Mouse (Mus musculus): ENCODE measurements around the gene Tfip11. TPM values are rescaled to one million over a fixed set of nuclear protein-coding genes. Genes with fewer than 3 reads are reported as not detected.
A peak's percentile ranks its signal among the peaks of the same experiment; 100 is the strongest.

Tfip11 gene
- total and polyA plus RNA-seq, 3 experiments, result 8.8 to 28.6 (median 23.8) TPM

DNA sequence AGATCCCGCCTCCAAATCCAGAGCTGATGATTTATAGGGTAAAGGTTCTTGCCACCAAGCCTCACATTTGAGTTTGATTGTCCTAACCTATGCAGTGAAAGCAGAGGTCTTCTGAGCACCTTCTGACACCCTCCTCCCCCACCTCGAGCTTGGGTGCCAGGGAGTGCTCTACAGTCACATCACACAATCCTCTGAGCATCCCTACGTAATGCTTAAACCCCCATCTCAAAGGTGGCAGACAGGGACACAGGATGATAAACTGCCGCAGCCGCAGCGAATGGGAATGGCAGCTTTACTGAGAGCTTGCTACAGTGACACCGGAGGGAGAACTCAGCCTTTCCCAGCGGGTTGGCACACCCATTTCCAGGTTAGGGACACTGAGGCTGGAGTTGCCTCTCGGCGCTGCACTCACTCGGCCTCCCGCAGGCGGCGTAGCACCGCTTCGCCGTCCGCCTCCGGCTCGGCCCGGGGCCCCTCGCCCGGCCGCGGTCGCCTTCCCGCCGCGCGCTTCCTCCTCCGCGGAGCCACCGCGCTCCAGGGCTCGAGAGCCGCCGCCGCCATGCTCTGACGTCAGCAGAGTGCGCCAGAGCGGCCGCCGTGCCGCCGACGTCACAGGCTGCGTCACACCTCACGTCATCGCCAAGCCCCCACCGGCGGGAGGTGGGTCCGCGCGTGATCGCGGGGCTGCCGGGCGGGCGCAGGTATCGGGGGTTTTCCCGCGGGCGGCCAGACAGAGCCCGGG, 16.5 kb downstream of the Tfip11 start, which contains the start of the genes Srrd and Hps4:
Gene Srrd, minus strand, starts transcription at position 578 of the 742 bp plus-strand sequence.
Gene Hps4, plus strand, starts transcription at position 621 of the 742 bp plus-strand sequence.
- peak within 1 kb of the TSS; percentile 74 for H3K4me2 ChIP-seq (ENCODE audit: insufficient read depth, low read depth, poor library complexity, severe bottlenecking)
- TF ChIP-seq ETS1 (conservative IDR thresholded peaks at IDR 0.05; ENCODE audit: low read depth, low read length), result peak; percentile 36
- TF ChIP-seq SMC3 (IDR thresholded peaks at IDR 0.05; ENCODE audit: low read depth, low read length), result no peak
- TF ChIP-seq PAX5 (IDR thresholded peaks at IDR 0.05; ENCODE audit: low read length), result no peak
- TF ChIP-seq MEF2A (IDR thresholded peaks at IDR 0.05; ENCODE audit: borderline replicate concordance, low read depth, low read length), result peak; percentile 68
- TF ChIP-seq GABPA (IDR thresholded peaks at IDR 0.05; ENCODE audit: insufficient replicate concordance, low read depth, low read length), result peak; percentile 99
- peak; percentile 61 for TF ChIP-seq NRF1 (IDR thresholded peaks at IDR 0.05; ENCODE audit: low read depth, low read length)
- peak; percentile 58 for TF ChIP-seq ZMIZ1 (IDR thresholded peaks at IDR 0.05; ENCODE audit: low read depth, low read length)
- no peak for TF ChIP-seq ZC3H11A (IDR thresholded peaks at IDR 0.05; ENCODE audit: low read depth, low read length)
- peak; percentile 70; the same call in 1 of the 2 replicates for TF ChIP-seq TCF12 (IDR thresholded peaks at IDR 0.05; ENCODE audit: low read depth, low read length)
- no peak for TF ChIP-seq POLR2AphosphoS2 (IDR thresholded peaks at IDR 0.05; ENCODE audit: low read depth, low read length)
- TF ChIP-seq IRF4 (IDR thresholded peaks at IDR 0.05; ENCODE audit: low read depth, low read length), result peak; percentile 60; the same call in 1 of the 2 replicates
- TF ChIP-seq MAFK (IDR thresholded peaks at IDR 0.05; ENCODE audit: insufficient replicate concordance, low read length), result no peak
- TF ChIP-seq ELF1 (IDR thresholded peaks at IDR 0.05; ENCODE audit: low read depth, low read length), result peak; percentile 73
- TF ChIP-seq BHLHE40 (IDR thresholded peaks at IDR 0.05; ENCODE audit: low read depth, low read length), result peak; percentile 76
- peak; percentile 72 for TF ChIP-seq NELFE (IDR thresholded peaks at IDR 0.05; ENCODE audit: low read depth, low read length)
- no peak for TF ChIP-seq E2F4 (IDR thresholded peaks at IDR 0.05; ENCODE audit: insufficient replicate concordance, low read depth, low read length)
- no peak for TF ChIP-seq USF2 (conservative IDR thresholded peaks at IDR 0.05; ENCODE audit: low read depth, low read length)
- TF ChIP-seq USF1 (IDR thresholded peaks at IDR 0.05; ENCODE audit: low read depth, low read length), result no peak
- TF ChIP-seq POLR2A (IDR thresholded peaks at IDR 0.05; ENCODE audit: low read depth, low read length), result peak; percentile 69
- no peak for TF ChIP-seq UBTF (IDR thresholded peaks at IDR 0.05; ENCODE audit: low read depth, low read length)
- no peak for TF ChIP-seq RCOR1 (conservative IDR thresholded peaks at IDR 0.05; ENCODE audit: low read depth, low read length)
- no peak for TF ChIP-seq RAD21 (IDR thresholded peaks at IDR 0.05; ENCODE audit: low read depth, low read length)
- TF ChIP-seq TBP (conservative IDR thresholded peaks at IDR 0.05; ENCODE audit: low read depth, low read length), result no peak
- TF ChIP-seq JUND (conservative IDR thresholded peaks at IDR 0.05; ENCODE audit: low read depth, low read length), result no peak
- no peak for TF ChIP-seq ZKSCAN1 (IDR thresholded peaks at IDR 0.05; ENCODE audit: borderline replicate concordance, low read depth, low read length)
- TF ChIP-seq MAX (IDR thresholded peaks at IDR 0.05; ENCODE audit: low read length), result no peak; the same call in 1 of the 2 replicates
- peak; percentile 16; the same call in 1 of the 2 replicates for TF ChIP-seq KAT2A (IDR thresholded peaks at IDR 0.05; ENCODE audit: insufficient replicate concordance, low read length)
- TF ChIP-seq JUN (IDR thresholded peaks at IDR 0.05; ENCODE audit: insufficient read depth, low read depth, low read length), result no peak
- peak; percentile 54; the same call in 1 of the 2 replicates for TF ChIP-seq MXI1 (IDR thresholded peaks at IDR 0.05; ENCODE audit: low read depth, low read length)
- peak; percentile 81 for TF ChIP-seq MAZ (IDR thresholded peaks at IDR 0.05; ENCODE audit: low read depth, low read length)
- no peak for TF ChIP-seq CHD1 (IDR thresholded peaks at IDR 0.05; ENCODE audit: low read depth, low read length)
- no peak for TF ChIP-seq MYC (IDR thresholded peaks at IDR 0.05; ENCODE audit: low read depth, low read length)
- peak; percentile 81 for TF ChIP-seq SIN3A (IDR thresholded peaks at IDR 0.05; ENCODE audit: low read length)
- TF ChIP-seq CTCF (conservative IDR thresholded peaks at IDR 0.05 in 1 of 2, IDR thresholded peaks at IDR 0.05 in 1 of 2; ENCODE audit: low read depth in 2 of 2, low read length in 2 of 2), result no peak
- no peak for TF ChIP-seq CHD2 (IDR thresholded peaks at IDR 0.05; ENCODE audit: low read length)
- peak; percentile 83 for TF ChIP-seq HCFC1 (IDR thresholded peaks at IDR 0.05; ENCODE audit: low read depth, low read length)
- in situ Hi-C loops (cut with MboI; ENCODE audit: low pct_ligation_motif_present, low pct_unique_long_range_greater_than_20kb, low sequenced_read_pairs), result no loop called here
- no peaks in the 10 kb centered on the region for H3K27me3 ChIP-seq (replicated peaks)
- peaks cover 7% of the 10 kb centered on the region for H3K79me2 ChIP-seq (replicated peaks; ENCODE audit: control insufficient read depth, extremely low read depth, insufficient read depth, poor library complexity, severe bottlenecking)
- peak; percentile 71 for DNase-seq (ENCODE audit: extremely low read depth)
- H3K27ac ChIP-seq (ENCODE audit: insufficient read depth, low read depth), result no peak within 1 kb of the TSS
- peak within 1 kb of the TSS; percentile 98 to 100 (median 99) for H3K4me3 ChIP-seq (replicated peaks in 1 of 3; ENCODE audit: low read depth in 2 of 3, low read length in 2 of 3, poor library complexity in 1 of 3)
- H3K9me3 ChIP-seq (replicated peaks; ENCODE audit: low read length), result no peaks in the 10 kb centered on the region
- H3K9ac ChIP-seq (ENCODE audit: insufficient read depth, low read depth), result peak within 1 kb of the TSS; percentile 88
- H3K36me3 ChIP-seq (replicated peaks in 1 of 2; ENCODE audit: control insufficient read depth in 1 of 2, insufficient read depth in 1 of 2, low read length in 1 of 2), result peaks cover 23 to 62% of the 10 kb centered on the region in 2 experiments
- peaks cover 4 to 42% of the 10 kb centered on the region in 2 experiments; a peak in 2 of 4 replicates for H3K4me1 ChIP-seq (ENCODE audit: control insufficient read depth in 1 of 2, insufficient read depth in 2 of 2)
- dilution Hi-C loops (cut with MboI; ENCODE audit: extremely low pct_ligation_motif_present, extremely low pct_unique_long_range_greater_than_20kb, low sequenced_read_pairs), result no loop called here

All from CH12.LX (cell line).